Comparison of ENCODE assay signal across 12 mouse cellular contexts in the genomic region with DNA sequence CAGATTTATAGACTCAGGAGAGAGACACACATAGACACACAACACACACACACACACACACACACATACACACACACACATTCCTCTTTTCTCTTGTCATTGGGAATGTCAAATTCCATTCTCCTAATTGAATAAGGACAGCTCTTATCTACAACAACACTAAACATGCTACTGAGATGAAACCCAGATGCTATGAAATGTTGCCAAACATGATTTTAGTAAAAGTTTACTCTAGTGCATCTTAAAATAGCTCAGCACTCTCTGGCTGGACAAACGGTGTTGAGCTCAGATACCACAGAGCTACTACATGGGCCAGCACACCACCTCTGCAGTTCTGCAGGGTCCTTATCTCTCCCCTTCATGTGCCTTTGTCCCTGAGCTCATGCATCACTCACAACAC. TPM values are rescaled to one million over a fixed set of nuclear protein-coding genes. Genes with fewer than 3 reads are reported as not detected.
DNase-seq lines count a peak whose midpoint lies in the region; ATAC-seq and TF ChIP-seq lines count a peak whose summit lies in the region.
"Had no signal": no experiment of that assay in that cellular context is flagged by ENCODE, and none has a peak within 500 bp of the region (broad histone marks: within the 10 kb centered on the region; RNA-seq: fewer than 3 reads in every experiment).

No protein-coding gene starts in this region.

- no peak overlapping the region for H3K9ac ChIP-seq in limb, embryonic 14.5 days (ENCODE audit: low read depth, low read length, severe bottlenecking)
- no peak overlapping the region for H3K9ac ChIP-seq in heart, embryonic 14.5 days (ENCODE audit: low read length)
- no peak overlapping the region for H3K9ac ChIP-seq in liver, adult 2 months (ENCODE audit: low read depth, low read length)
- no peak overlapping the region for H3K9ac ChIP-seq in stomach, embryonic 15.5 days
- no peak overlapping the region for H3K9ac ChIP-seq in neural tube, embryonic 15.5 days (replicated peaks)

- peaks cover 17% of the 10 kb centered on the region; the same call in 1 of the 2 replicates for H3K79me2 ChIP-seq in liver, adult 2 months (ENCODE audit: control insufficient read depth, insufficient read depth, low read length)

- no peak overlapping the region for H3K4me2 ChIP-seq in limb, embryonic 14.5 days (replicated peaks; ENCODE audit: low read depth, low read length, severe bottlenecking)
- H3K4me2 ChIP-seq in heart, embryonic 14.5 days (ENCODE audit: low read length): peak overlapping the region; percentile 50
- H3K4me2 ChIP-seq in stomach, embryonic 15.5 days: no peak overlapping the region
- no peak overlapping the region for H3K4me2 ChIP-seq in neural tube, embryonic 15.5 days

- H3K27ac ChIP-seq in limb, embryonic 14.5 days (replicated peaks; ENCODE audit: low read depth, low read length): no peak overlapping the region
- H3K27ac ChIP-seq in limb, embryonic 10.5 days: no peak overlapping the region
- peak overlapping the region; percentile 66 to 90; a peak in 3 of 4 replicates for H3K27ac ChIP-seq in heart, embryonic 14.5 days (replicated peaks in 1 of 2; ENCODE audit: control insufficient read depth in 1 of 2, insufficient read depth in 1 of 2, low read depth in 2 of 2, low read length in 2 of 2)
- no peak overlapping the region for H3K27ac ChIP-seq in liver, adult 2 months (replicated peaks; ENCODE audit: insufficient read depth, low read depth, low read length)
- peak overlapping the region; percentile 55; the same call in 1 of the 2 replicates for H3K27ac ChIP-seq in stomach, embryonic 15.5 days
- H3K27ac ChIP-seq in neural tube, embryonic 15.5 days (replicated peaks): no peak overlapping the region

- whole genome bisulfite sequencing in limb, embryonic 14.5 days: 38% methylated on average over 1 of the region's 1 CpGs
- WGBS in limb, embryonic 10.5 days: 43% methylated on average over 1 of the region's 1 CpGs
- 3% methylated on average over 1 of the region's 1 CpGs for WGBS in heart, embryonic 14.5 days
- WGBS in liver, adult 2 months: 0% methylated on average over 1 of the region's 1 CpGs
- 10% methylated on average over 1 of the region's 1 CpGs for WGBS in stomach, embryonic 15.5 days
- 64% methylated on average over 1 of the region's 1 CpGs for WGBS in neural tube, embryonic 15.5 days

- H3K9me3 ChIP-seq in limb, embryonic 14.5 days (ENCODE audit: control insufficient read depth, low read length): no peaks in the 10 kb centered on the region
- H3K9me3 ChIP-seq in limb, embryonic 10.5 days (replicated peaks): no peaks in the 10 kb centered on the region
- no peaks in the 10 kb centered on the region for H3K9me3 ChIP-seq in heart, embryonic 14.5 days (ENCODE audit: control insufficient read depth, low read length)
- H3K9me3 ChIP-seq in stomach, embryonic 15.5 days: no peaks in the 10 kb centered on the region
- no peaks in the 10 kb centered on the region for H3K9me3 ChIP-seq in neural tube, embryonic 15.5 days (replicated peaks)
- H3K9me3 ChIP-seq: megakaryocyte, embryonic 14.5 days had no signal

- no peaks in the 10 kb centered on the region for H3K27me3 ChIP-seq in limb, embryonic 14.5 days (ENCODE audit: control insufficient read depth, insufficient read depth, low read length)
- H3K27me3 ChIP-seq in limb, embryonic 10.5 days (ENCODE audit: low read depth, poor library complexity, severe bottlenecking): no peaks in the 10 kb centered on the region
- no peaks in the 10 kb centered on the region for H3K27me3 ChIP-seq in heart, embryonic 14.5 days (ENCODE audit: control insufficient read depth, insufficient read depth, low read length)
- H3K27me3 ChIP-seq in liver, adult 2 months (ENCODE audit: control insufficient read depth, insufficient read depth, low read length): no peaks in the 10 kb centered on the region
- H3K27me3 ChIP-seq in stomach, embryonic 15.5 days (replicated peaks): no peaks in the 10 kb centered on the region
- H3K27me3 ChIP-seq in neural tube, embryonic 15.5 days (replicated peaks): no peaks in the 10 kb centered on the region
- H3K27me3 ChIP-seq: CH12.LX; megakaryocyte, embryonic 14.5 days had no signal

- TF ChIP-seq CTCF in liver, adult 2 months (IDR thresholded peaks at IDR 0.05; ENCODE audit: low read depth, low read length): no peak

- H3K4me1 ChIP-seq in limb, embryonic 14.5 days (ENCODE audit: control insufficient read depth, insufficient read depth, low read length): 0 out of 2 replicates have a peak, but pooled peaks cover 3% of the 10 kb centered on the region
- 0 out of 2 replicates have a peak, but pooled peaks cover 4% of the 10 kb centered on the region for H3K4me1 ChIP-seq in limb, embryonic 10.5 days
- H3K4me1 ChIP-seq in heart, embryonic 14.5 days (ENCODE audit: control insufficient read depth in 2 of 2, insufficient read depth in 2 of 2, low read length in 2 of 2): peaks cover 7 to 40% of the 10 kb centered on the region in 2 experiments
- H3K4me1 ChIP-seq in liver, adult 2 months (ENCODE audit: control insufficient read depth, insufficient read depth, low read length): peaks cover 12% of the 10 kb centered on the region
- no peaks in the 10 kb centered on the region for H3K4me1 ChIP-seq in stomach, embryonic 15.5 days
- no peaks in the 10 kb centered on the region for H3K4me1 ChIP-seq in neural tube, embryonic 15.5 days

- H3K4me3 ChIP-seq in limb, embryonic 14.5 days (replicated peaks; ENCODE audit: low read length): no peak overlapping the region
- H3K4me3 ChIP-seq in limb, embryonic 10.5 days: no peak overlapping the region
- H3K4me3 ChIP-seq in heart, embryonic 14.5 days (ENCODE audit: control insufficient read depth in 1 of 2, insufficient read depth in 1 of 2, low read depth in 1 of 2, low read length in 2 of 2): 0 out of 4 replicates have a peak overlapping the region, but pooled peaks of 1 of the 2 experiments have one; percentile 5
- no peak overlapping the region for H3K4me3 ChIP-seq in liver, adult 2 months (ENCODE audit: insufficient read depth, low read depth, low read length)
- no peak overlapping the region for H3K4me3 ChIP-seq in stomach, embryonic 15.5 days (replicated peaks)
- H3K4me3 ChIP-seq in neural tube, embryonic 15.5 days (replicated peaks): no peak overlapping the region
- H3K4me3 ChIP-seq: megakaryocyte, embryonic 14.5 days had no signal

- ATAC-seq in limb, embryonic 14.5 days (ENCODE audit: low FRiP score, low read depth): no peak
- peak; percentile 96 for ATAC-seq in heart, embryonic 14.5 days (ENCODE audit: insufficient number of reproducible peaks, insufficient read depth, low FRiP score, low read depth)
- peak; percentile 82 for ATAC-seq in stomach, embryonic 15.5 days (ENCODE audit: insufficient read depth, low FRiP score, low read depth)
- ATAC-seq in neural tube, embryonic 15.5 days (ENCODE audit: low FRiP score): no peak

- DNase-seq in limb, embryonic 14.5 days (ENCODE audit: low spot score): peak; percentile 63
- DNase-seq in limb, embryonic 10.5 days (ENCODE audit: low spot score): no peak
- DNase-seq in liver, adult 2 months (ENCODE audit: extremely low read depth, low read depth, low spot score): peak; percentile 67
- no peak for DNase-seq in cerebellum, adult 9-11 months
- DNase-seq in right cerebral cortex, adult 2 months (ENCODE audit: low spot score in 2 of 2): no peak
- DNase-seq: adrenal gland, postnatal 36 days had no signal

- no peak for TF ChIP-seq POLR2A in limb, embryonic 14.5 days (IDR thresholded peaks at IDR 0.05; ENCODE audit: borderline replicate concordance, extremely low read depth, insufficient read depth, insufficient read length)
- no peak for TF ChIP-seq POLR2A in liver, adult 2 months (IDR thresholded peaks at IDR 0.05; ENCODE audit: extremely low read depth, insufficient read depth, low read length)

- no peaks in the 10 kb centered on the region for H3K36me3 ChIP-seq in limb, embryonic 14.5 days (ENCODE audit: control insufficient read depth, insufficient read depth, low read length)
- no peaks in the 10 kb centered on the region for H3K36me3 ChIP-seq in limb, embryonic 10.5 days
- no peaks in the 10 kb centered on the region for H3K36me3 ChIP-seq in heart, embryonic 14.5 days (ENCODE audit: control insufficient read depth, insufficient read depth, low read length)
- H3K36me3 ChIP-seq in liver, adult 2 months (ENCODE audit: control insufficient read depth, insufficient read depth, low read length): peaks cover 4% of the 10 kb centered on the region
- H3K36me3 ChIP-seq in stomach, embryonic 15.5 days: no peaks in the 10 kb centered on the region
- no peaks in the 10 kb centered on the region for H3K36me3 ChIP-seq in neural tube, embryonic 15.5 days

RNA-seq across cellular contexts. Expression of a gene that starts 12.8 kb away (rescaled TPM):
- 0.29 and 0.45 TPM in 2 replicates for polyA plus RNA-seq in limb, embryonic 14.5 days (2012; rRNA removed)
- polyA plus RNA-seq in limb, embryonic 14.5 days (2014; fragmentation: Nextera tagmentation; extraction: Ambion mirVana): 1.8 and 2.0 TPM in 2 replicates
- polyA plus RNA-seq in limb, embryonic 10.5 days (2016; fragmentation: Nextera tagmentation; extraction: Ambion mirVana): 1.6 and 1.8 TPM in 2 replicates
- 1,148 and 1,278 TPM in 2 replicates for polyA plus RNA-seq in heart, embryonic 14.5 days (2014; fragmentation: Nextera tagmentation; extraction: Ambion mirVana)
- total RNA-seq in liver, adult 2 months (2014; rRNA removed): 0.09 and 0.27 TPM in 2 replicates
- not detected in 2 replicates for polyA plus RNA-seq in liver, adult 2 months (2012; rRNA removed)
- polyA plus RNA-seq in stomach, embryonic 15.5 days (2015; fragmentation: Nextera tagmentation; extraction: Ambion mirVana): 5.5 TPM in 2 replicates
- 0.82 and 0.86 TPM in 2 replicates for polyA plus RNA-seq in neural tube, embryonic 15.5 days (2015; fragmentation: Nextera tagmentation; extraction: Ambion mirVana)
- total RNA-seq: CH12.LX; neutrophil, adult 5-6 weeks had no signal

RNA-seq across cellular contexts. Expression of a gene that starts 55.1 kb away (rescaled TPM):
- 8.1 and 9.2 TPM in 2 replicates for polyA plus RNA-seq in limb, embryonic 14.5 days (2012; rRNA removed)
- polyA plus RNA-seq in limb, embryonic 14.5 days (2014; fragmentation: Nextera tagmentation; extraction: Ambion mirVana): 9.8 and 9.9 TPM in 2 replicates
- polyA plus RNA-seq in limb, embryonic 10.5 days (2016; fragmentation: Nextera tagmentation; extraction: Ambion mirVana): 4.8 and 6.1 TPM in 2 replicates
- polyA plus RNA-seq in heart, embryonic 14.5 days (2014; fragmentation: Nextera tagmentation; extraction: Ambion mirVana): 7.1 and 9.5 TPM in 2 replicates
- total RNA-seq in liver, adult 2 months (2014; rRNA removed): 25.3 and 30.8 TPM in 2 replicates
- polyA plus RNA-seq in liver, adult 2 months (2012; rRNA removed): 3.9 and 4.2 TPM in 2 replicates
- 4.8 and 5.1 TPM in 2 replicates for polyA plus RNA-seq in stomach, embryonic 15.5 days (2015; fragmentation: Nextera tagmentation; extraction: Ambion mirVana)
- 4.8 and 5.0 TPM in 2 replicates for polyA plus RNA-seq in neural tube, embryonic 15.5 days (2015; fragmentation: Nextera tagmentation; extraction: Ambion mirVana)

Comparison
In these comparisons a context has a peak if more than half of its experiments do, and no peak if none do; other contexts are left out.
1. DNase-seq: peak in limb, embryonic 14.5 days (single experiment) and liver, adult 2 months (single experiment); none in limb, embryonic 10.5 days (single experiment), cerebellum, adult 9-11 months (single experiment) and right cerebral cortex, adult 2 months (0 of 2).
2. ATAC-seq: peak in heart, embryonic 14.5 days (single experiment) and stomach, embryonic 15.5 days (single experiment); none in limb, embryonic 14.5 days (single experiment) and neural tube, embryonic 15.5 days (single experiment).
3. H3K27ac ChIP-seq: peak in heart, embryonic 14.5 days (2 of 2) and stomach, embryonic 15.5 days (single experiment); none in limb, embryonic 14.5 days (single experiment), limb, embryonic 10.5 days (single experiment), liver, adult 2 months (single experiment) and neural tube, embryonic 15.5 days (single experiment).
4. RNA of a gene that starts 12.8 kb away (polyA plus RNA-seq): 1,148 to 1,278 TPM in heart, embryonic 14.5 days; 5.5 TPM in stomach, embryonic 15.5 days, 1.6 to 1.8 TPM in limb, embryonic 10.5 days, 0.29 to 2.0 TPM in limb, embryonic 14.5 days, 0.82 to 0.86 TPM in neural tube, embryonic 15.5 days and not detected in liver, adult 2 months; every median in the first group is over 100 times any median in the second.